Mouse (Mus musculus): Measurements from ENCODE around the gene Nckap1l. TPM values are rescaled to one million over a fixed set of nuclear protein-coding genes. Genes with fewer than 3 reads are reported as not detected.

The Nckap1l gene
- total RNA-seq, 2 experiments from 2014 or later, result 136 to 191 TPM

DNA sequence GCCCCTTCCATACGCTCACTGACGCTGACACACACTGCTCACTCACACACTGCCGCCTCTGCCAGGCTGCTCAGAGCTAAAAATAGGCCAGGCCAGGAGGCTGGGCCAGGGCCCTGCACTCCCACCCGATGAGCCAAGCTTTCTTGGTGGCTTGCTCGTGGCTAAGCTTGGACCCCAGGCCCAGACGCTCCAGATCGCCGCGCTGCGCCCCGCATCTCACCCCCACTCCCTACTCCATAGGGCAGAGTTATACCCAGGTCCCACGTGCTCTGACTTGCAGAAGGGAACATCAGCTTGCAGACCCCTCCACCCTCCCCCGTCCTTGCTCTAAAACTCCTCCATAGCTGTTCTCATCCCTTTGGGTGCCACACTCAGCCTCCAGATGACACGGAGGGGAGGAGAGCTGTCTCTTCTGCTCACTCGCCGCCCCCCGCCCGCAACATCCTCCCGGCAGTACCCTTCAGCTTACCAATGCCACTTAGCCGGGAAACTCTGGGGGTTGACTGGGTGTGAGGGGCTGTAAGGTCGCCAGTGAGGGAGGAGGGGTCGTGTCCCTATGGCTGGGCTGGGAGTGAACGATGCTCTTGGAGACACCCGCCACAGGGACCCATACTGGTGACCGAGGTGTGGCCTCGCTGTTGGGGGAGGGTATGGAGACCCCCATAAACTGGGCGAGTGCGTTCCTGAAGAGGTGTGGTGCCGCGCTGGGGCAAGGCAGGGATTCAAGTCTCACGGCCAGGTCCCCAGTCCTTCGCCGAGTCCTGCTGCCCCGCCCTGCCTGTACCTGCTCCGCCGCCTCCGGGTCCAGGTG lies 83.6 kb downstream of the Nckap1l start:
- ATAC-seq (ENCODE audit: poor library complexity, severe bottlenecking), result no peak

DNA sequence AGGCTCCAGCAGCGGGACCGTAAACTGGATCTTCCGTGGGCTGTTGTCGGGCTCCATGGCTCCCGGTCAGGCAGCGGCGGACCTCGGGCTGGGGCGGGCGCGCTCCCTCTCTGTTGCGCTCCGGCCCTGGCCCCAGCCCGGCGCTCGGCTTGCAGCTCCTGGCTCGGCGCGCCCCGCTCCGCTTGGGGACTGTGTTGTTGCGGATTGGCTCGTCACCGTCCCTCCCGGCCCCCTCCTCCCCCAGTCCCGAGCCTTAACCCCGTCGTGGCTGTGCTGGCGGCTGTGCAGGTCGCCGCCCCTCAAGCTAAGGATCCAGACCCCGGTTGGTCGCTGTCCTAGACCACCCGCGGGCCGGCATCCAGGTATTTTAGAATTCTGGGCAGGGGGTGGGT lies 84.2 kb downstream of the Nckap1l start, which contains the start of gene Ppp1r1a:
TSS of gene Ppp1r1a (minus strand) at position 182 of the 392 bp plus-strand sequence.
- ATAC-seq (ENCODE audit: poor library complexity, severe bottlenecking), result no peak

DNA sequence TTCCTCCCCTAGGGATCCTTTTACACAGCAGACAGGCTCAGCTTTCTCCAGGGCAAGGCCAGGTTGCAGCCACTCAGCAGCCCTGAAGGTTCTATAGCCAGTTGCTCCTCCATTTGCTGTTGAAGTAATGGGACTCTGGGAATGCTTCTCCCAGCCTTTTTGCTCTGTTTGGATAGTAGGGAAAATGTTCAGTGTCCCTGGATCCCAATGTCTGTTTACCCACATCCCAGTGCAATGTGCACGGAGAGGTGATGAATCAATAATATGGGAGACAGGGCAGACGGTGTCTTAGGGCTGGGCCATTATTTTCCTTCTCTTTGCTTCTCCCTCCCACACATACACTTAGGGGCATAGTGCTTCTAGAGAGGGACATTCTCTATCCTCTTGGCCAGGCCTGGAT lies 85.7 kb downstream of the Nckap1l start:
- ATAC-seq (ENCODE audit: poor library complexity, severe bottlenecking), result no peak

DNA sequence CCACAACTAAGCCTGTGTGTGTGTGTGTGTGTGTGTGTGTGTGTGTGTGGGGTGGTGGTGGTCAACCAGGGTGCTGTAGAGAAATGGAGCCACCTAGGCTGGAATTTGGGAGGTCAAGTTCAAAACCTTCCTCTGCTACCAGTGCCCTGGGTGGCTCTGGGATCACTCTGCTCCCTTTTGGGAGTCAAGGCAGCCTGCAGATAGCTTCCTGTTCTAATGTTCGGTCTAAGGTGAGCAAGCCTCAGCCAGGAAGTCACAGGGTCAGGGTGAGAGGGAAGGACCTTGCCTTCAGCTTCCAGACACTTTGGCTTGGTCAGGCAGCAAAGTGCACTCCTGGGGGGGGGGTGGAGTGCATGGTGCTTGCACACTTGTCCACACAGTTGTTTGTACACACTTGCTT lies 87.1 kb downstream of the Nckap1l start:
- ATAC-seq (ENCODE audit: poor library complexity, severe bottlenecking), result no peak

DNA sequence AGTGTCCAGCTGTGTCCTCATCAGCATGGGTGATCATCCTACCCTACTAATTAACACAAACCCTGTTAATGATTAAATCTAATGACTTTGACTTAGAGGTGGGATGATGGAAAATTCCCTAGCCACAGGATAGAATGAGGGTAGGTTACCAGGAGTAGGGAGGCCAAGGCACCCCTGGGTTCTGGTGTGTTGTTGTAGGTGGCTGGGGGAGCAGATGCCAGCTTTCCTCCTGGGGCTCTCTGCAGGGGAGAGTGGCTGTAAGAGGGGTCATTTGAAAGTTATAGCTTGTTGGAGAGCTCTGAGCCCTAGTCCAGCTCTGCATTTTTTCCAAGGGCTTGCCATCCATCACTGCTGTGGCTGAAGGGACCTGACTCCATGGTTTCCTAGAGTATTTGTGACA lies 88.9 kb downstream of the Nckap1l start:
- no peak for ATAC-seq (ENCODE audit: poor library complexity, severe bottlenecking)

DNA sequence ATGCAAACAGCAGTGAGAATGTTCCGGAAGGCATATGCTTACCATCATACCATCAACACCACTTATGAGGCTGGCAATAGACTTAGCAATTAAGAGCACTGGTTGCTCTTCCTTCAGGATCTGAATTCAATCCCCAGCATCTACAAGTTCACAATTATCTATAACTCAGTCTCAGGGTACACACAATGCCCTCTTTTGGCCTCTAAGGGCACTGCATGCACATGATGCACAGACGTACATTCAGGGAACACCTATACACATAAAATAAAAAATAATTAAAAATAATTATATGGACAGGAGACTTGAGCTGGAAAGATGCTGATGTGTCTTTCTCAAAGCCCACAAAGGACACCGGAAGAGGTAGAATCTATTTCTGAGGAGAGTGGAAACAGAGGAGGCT lies 94.4 kb downstream of the Nckap1l start:
- no peak for ATAC-seq (ENCODE audit: poor library complexity, severe bottlenecking)

Other genes starting within 250 kb of the Nckap1l start
- gene Cbx5, start 214.0 kb upstream of the Nckap1l start, total RNA-seq (2015), result 56.0 and 60.5 TPM in 2 replicates
- 113 and 133 TPM in 2 replicates for gene Cbx5, start 214.0 kb upstream of the Nckap1l start, total RNA-seq (2017)
- 320 and 365 TPM in 2 replicates for gene Hnrnpa1, start 213.4 kb upstream of the Nckap1l start, total RNA-seq (2015)
- gene Hnrnpa1, start 213.4 kb upstream of the Nckap1l start, total RNA-seq (2017), result 765 and 767 TPM in 2 replicates
- 205 and 258 TPM in 2 replicates for gene Nfe2, start 195.4 kb upstream of the Nckap1l start, total RNA-seq (2015)
- 218 and 249 TPM in 2 replicates for gene Nfe2, start 195.4 kb upstream of the Nckap1l start, total RNA-seq (2017)
- 246 and 255 TPM in 2 replicates for gene Copz1, start 181.1 kb upstream of the Nckap1l start, total RNA-seq (2015)
- gene Copz1, start 181.1 kb upstream of the Nckap1l start, total RNA-seq (2017), result 87.7 and 93.9 TPM in 2 replicates
- gene Gpr84, start 143.2 kb upstream of the Nckap1l start, total RNA-seq (2015), result 2.9 and 3.8 TPM in 2 replicates
- 1.7 and 3.3 TPM in 2 replicates for gene Gpr84, start 143.2 kb upstream of the Nckap1l start, total RNA-seq (2017)
- 35.8 and 40.1 TPM in 2 replicates for gene Zfp385a, start 113.7 kb upstream of the Nckap1l start, total RNA-seq (2015)
- gene Zfp385a, start 113.7 kb upstream of the Nckap1l start, total RNA-seq (2017), result 6.8 and 9.4 TPM in 2 replicates
- 18.4 and 21.4 TPM in 2 replicates for gene Itga5, start 87.0 kb upstream of the Nckap1l start, total RNA-seq (2015)
- 8.3 and 9.5 TPM in 2 replicates for gene Itga5, start 87.0 kb upstream of the Nckap1l start, total RNA-seq (2017)
- 4.4 and 6.8 TPM in 2 replicates for gene Gtsf1, start 23.3 kb upstream of the Nckap1l start, total RNA-seq (2015)
- 1.3 and 1.5 TPM in 2 replicates for gene Gtsf1, start 23.3 kb upstream of the Nckap1l start, total RNA-seq (2017)
- gene Gtsf2, start 5.3 kb upstream of the Nckap1l start, total RNA-seq (2015), result not detected in 2 replicates
- gene Gtsf2, start 5.3 kb upstream of the Nckap1l start, total RNA-seq (2017), result not detected in 2 replicates
- gene Pde1b, start 49.2 kb downstream of the Nckap1l start, total RNA-seq (2015), result 13.2 and 16.8 TPM in 2 replicates
- gene Pde1b, start 49.2 kb downstream of the Nckap1l start, total RNA-seq (2017), result 8.2 and 12.9 TPM in 2 replicates
- gene Ppp1r1a, start 84.2 kb downstream of the Nckap1l start, total RNA-seq (2015), result not detected in 2 replicates
- gene Ppp1r1a, start 84.2 kb downstream of the Nckap1l start, total RNA-seq (2017), result not detected in 2 replicates
- gene Glycam1, start 111.3 kb downstream of the Nckap1l start, total RNA-seq (2015), result not detected in 2 replicates
- not detected in 2 replicates for gene Glycam1, start 111.3 kb downstream of the Nckap1l start, total RNA-seq (2017)

Measured in megakaryocyte, adult 5-6 weeks (primary cell).